Mouse (Mus musculus): ENCODE results near the gene D11Wsu47e. TPM values are rescaled to one million over a fixed set of nuclear protein-coding genes. Genes with fewer than 3 reads are reported as not detected.

The D11Wsu47e gene
- polyA plus RNA-seq (2012; ENCODE audit: low replicate concordance) = 5.3 and 5.5 TPM in 2 replicates

DNA sequence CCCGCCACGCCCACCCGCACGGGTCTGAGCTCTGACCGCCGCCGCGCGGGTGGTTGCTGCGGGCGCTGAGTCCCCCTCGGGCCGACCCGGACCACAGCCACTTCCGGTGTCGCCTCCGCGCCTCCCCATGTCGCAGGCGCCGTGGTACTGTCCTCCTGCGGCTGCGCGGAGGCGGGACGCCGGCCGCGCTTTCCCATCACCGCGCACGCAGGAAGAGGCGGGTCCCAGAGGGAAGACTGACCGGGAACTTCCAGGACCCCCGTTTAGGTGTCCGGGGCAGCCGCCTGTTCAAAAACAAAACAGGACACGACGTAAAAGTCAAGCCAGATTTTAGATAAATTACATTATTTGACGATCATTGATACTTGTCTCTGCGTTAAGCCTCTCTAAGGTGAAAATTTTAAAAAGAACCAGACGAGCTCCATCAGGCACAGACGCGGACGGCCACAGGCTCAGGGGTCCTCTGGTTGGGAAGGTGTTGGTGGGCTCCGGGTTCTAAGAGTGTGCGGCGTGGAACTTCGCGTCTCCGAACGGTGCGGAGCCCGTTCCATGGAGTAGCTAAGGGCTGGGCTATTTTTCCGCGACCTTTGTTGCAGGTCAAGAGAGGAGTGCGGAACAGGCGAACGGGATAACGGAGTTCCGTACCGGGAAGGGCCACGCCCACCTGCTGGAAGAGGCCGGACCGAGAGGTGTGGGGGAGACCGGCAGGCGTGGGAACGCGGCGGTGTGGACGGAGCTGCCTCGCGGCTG lies at the start of gene D11Wsu47e, which contains the start of gene Fam104a:
D11Wsu47e (plus strand) TSS at position 456 of the 750 bp plus-strand sequence.
Fam104a (minus strand) TSS at position 199 of the 750 bp plus-strand sequence.

DNA sequence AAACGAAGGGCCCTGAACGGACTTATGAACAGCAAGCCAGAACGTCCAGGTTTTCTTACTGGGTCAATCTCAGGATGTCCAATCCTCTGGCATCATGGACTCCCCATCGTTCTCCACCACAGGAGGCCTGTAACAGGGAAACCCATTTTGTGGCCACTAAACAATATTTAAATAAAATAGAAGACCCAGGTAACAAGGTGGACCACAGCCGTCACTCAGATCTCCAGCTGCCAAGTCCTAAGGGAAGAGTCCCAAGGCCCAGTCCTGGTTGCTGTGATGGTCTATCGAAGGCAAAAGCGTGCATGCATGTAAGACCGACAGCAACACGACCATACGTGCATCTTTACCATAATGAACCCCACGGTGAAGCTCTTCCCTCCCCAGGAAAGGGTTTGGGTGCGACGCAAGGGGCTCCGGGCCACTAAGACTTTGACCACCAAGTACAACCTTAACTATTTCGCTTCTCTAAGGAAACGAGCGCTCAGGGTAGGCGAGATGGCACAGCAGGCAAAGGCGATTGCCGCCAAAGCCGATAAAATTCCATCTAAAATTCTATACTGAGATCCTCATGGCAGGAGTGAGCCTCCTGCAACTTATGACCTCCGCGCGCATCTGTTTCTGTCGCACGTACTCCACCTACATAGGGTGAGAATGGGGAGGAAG lies 35.4 kb upstream of the D11Wsu47e start, which contains the start of gene Cog1:
Cog1 (plus strand) TSS at position 480 of the 663 bp plus-strand sequence.

DNA sequence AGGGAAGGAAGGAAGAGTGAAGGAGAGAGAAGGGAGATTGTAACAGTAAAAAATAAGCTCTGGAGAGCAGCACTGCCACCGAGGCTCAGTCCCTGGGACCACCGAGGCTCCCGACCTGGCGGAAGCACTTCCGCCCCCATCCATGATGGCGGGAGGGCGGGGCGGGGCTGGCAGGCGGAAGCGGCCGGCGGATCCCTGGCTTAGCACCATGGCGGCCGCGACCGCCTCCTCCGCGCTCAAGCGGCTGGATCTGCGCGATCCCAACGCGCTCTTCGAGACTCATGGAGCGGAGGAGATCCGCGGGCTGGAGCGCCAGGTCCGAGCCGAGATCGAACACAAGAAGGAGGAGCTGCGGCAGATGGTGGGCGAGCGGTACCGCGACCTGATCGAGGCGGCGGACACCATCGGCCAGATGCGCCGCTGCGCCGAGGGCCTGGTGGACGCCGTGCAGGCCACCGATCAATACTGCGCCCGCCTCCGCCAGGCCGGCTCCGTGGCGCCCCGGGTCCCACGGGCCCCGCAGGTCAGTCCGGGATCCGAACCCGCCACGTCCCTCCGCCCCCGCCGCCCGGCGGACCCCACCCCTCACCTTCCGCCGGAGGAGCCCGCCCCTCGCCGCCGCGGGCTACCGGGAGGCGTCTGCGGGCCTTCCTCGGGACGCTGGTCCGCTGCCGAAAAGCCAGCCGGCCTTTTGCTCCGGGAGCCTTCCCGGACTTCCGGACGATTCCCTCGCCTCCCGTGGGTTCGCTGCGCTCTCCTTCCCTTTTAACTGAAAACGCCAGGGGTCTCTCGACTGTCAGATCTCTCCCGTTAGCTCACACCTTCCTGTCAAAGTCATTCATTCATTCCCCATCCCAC lies 34.6 kb upstream of the D11Wsu47e start, which contains the start of gene Slc39a11:
Slc39a11 (minus strand) TSS at position 727 of the 858 bp plus-strand sequence.

DNA sequence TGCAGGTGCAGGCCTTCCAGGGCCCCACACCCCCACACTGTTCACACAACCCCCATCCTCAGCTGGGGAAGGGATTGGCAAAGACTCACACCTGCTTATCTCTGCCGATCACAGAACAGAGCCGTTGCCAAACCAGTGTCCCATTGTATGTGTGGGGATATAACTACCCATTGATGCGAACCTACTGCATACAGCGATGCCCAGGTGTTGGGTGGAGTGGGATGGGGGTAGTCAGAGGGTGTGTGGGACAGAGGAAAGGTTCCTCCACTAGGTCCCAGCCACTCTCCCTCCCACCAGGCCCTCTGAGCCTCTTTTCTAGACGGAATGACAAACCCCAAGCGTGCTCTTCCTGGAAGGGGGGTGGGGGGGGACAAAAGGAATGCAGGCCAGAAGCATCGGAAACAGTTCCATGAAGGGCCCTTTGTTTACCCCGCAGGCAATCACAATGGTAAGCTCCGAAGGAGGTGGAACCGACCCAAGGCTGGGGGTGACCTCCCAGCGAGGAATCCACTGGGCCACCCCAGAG lies 25.6 kb downstream of the D11Wsu47e start, which contains the start of gene Cpsf4l:
Cpsf4l (minus strand) TSS at position 287 of the 526 bp plus-strand sequence.

Other genes starting within 250 kb of the D11Wsu47e start
- 0.10 and 0.12 TPM in 2 replicates for gene Sstr2, start 65.1 kb upstream of the D11Wsu47e start, polyA plus RNA-seq (2012; ENCODE audit: low replicate concordance)
- 31.3 and 41.5 TPM in 2 replicates for gene Cog1, start 35.2 kb upstream of the D11Wsu47e start, polyA plus RNA-seq (2012; ENCODE audit: low replicate concordance)
- gene Slc39a11, start 34.3 kb upstream of the D11Wsu47e start, polyA plus RNA-seq (2012; ENCODE audit: low replicate concordance) = 16.1 and 20.0 TPM in 2 replicates
- 52.4 and 104 TPM in 2 replicates for gene Fam104a, start 257 bp upstream of the D11Wsu47e start, polyA plus RNA-seq (2012; ENCODE audit: low replicate concordance)
- gene Cpsf4l, start 25.6 kb downstream of the D11Wsu47e start, polyA plus RNA-seq (2012; ENCODE audit: low replicate concordance) = not detected in 2 replicates
- 13.7 and 13.8 TPM in 2 replicates for gene Cdc42ep4, start 67.5 kb downstream of the D11Wsu47e start, polyA plus RNA-seq (2012; ENCODE audit: low replicate concordance)

All from hematopoietic multipotent progenitor cell, adult 10-12 weeks (in vitro differentiated cells).